Mouse (Mus musculus) forebrain, embryonic 15.5 days (tissue): ENCODE results near the gene Arhgap20. TPM values are rescaled to one million over a fixed set of nuclear protein-coding genes. Genes with fewer than 3 reads are reported as not detected.

Source experiments
- ATAC-seq: fragments of 200-750 bp; cut with Nextera tagmentation; replicated peaks from 2 replicates; pipeline ENCODE4 v1.8.0; 2017; ENCODE audit warnings: mild to moderate bottlenecking, moderate TSS enrichment, moderate library complexity
- H3K27ac ChIP-seq: fragments of 300-500 bp; sonication (generic); replicated peaks from 2 replicates; pipeline ENCODE4 v1.5.1; 2015; ENCODE audit warnings: mild to moderate bottlenecking, inconsistent platforms
- H3K27me3 ChIP-seq: fragments of 300-500 bp; sonication (generic); 2 replicates; pipeline ENCODE4 v1.6.1; 2015; ENCODE audit warnings: inconsistent platforms
- H3K36me3 ChIP-seq: fragments of 300-500 bp; sonication (generic); 2 replicates; pipeline ENCODE4 v1.6.1; 2015; ENCODE audit warnings: mild to moderate bottlenecking, inconsistent platforms
- H3K4me1 ChIP-seq: fragments of 300-500 bp; sonication (generic); 2 replicates; pipeline ENCODE4 v1.6.1; 2015; ENCODE audit warnings: inconsistent platforms
- H3K4me2 ChIP-seq: fragments of 300-500 bp; sonication (generic); replicated peaks from 2 replicates; pipeline ENCODE4 v1.6.1; 2015; ENCODE audit warnings: mild to moderate bottlenecking, inconsistent platforms
- H3K4me3 ChIP-seq: fragments of 300-500 bp; sonication (generic); 2 replicates; pipeline ENCODE4 v1.5.1; 2015; ENCODE audit warnings: mild to moderate bottlenecking, inconsistent platforms
- H3K9ac ChIP-seq: fragments of 300-500 bp; sonication (generic); replicated peaks from 2 replicates; pipeline ENCODE4 v1.6.1; 2015; ENCODE audit warnings: mild to moderate bottlenecking, inconsistent platforms
- H3K9me3 ChIP-seq: fragments of 300-500 bp; sonication (generic); 2 replicates; pipeline ENCODE4 v1.6.1; 2016; ENCODE audit warnings: inconsistent platforms
- WGBS: fragments of 180-500 bp; shearing (Covaris S2); methylation state at CpG from one replicate; pipeline ENCODE4 v1.1.7; 2015; ENCODE audit warnings: mixed read lengths; 5-methylcytosine and 5-hydroxymethylcytosine counted together
- polyA plus RNA-seq: library from polyadenylated mRNA; unstranded; fragments of >200 nt; fragmentation: Nextera tagmentation; extraction: Ambion mirVana; gene quantifications from 2 replicates; pipeline ENCODE4 v1.2.1, GENCODE M21; 2015

The Arhgap20 gene
- polyA plus RNA-seq, 1 experiment from 2014 or later = 14.6 TPM

DNA sequence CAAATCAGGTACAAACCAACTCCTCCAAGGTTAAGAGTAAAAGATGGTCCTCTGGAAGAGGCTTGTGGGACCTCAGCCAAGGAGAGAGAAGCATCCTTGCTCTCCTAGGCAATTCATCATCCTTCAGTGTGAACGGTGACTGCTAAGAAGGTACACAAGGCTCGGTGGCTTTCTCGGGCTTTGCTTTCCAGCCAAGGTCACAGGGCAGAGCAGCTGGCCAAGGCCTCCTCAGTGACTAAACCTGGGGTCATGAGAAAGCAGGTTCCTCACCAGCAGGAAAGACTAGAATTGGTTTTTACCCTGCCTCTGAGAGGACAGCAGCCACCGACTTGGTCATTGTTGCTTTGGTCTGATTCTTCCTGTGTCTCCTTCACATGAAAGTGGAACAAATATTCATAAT lies 116.7 kb downstream of the Arhgap20 start:
- Histone ChIP-seq H3K27ac (no peak overlapping the region), H3K4me2 (no peak overlapping the region), H3K9ac (no peak overlapping the region), H3K36me3 (no peaks in the 10 kb centered on the region), H3K4me1 (no peaks in the 10 kb centered on the region), H3K27me3 (no peaks in the 10 kb centered on the region), H3K4me3 (no peak overlapping the region), H3K9me3 (no peaks in the 10 kb centered on the region)
- no peak for ATAC-seq
- 89% methylated on average over 4 of the region's 4 CpGs for WGBS

DNA sequence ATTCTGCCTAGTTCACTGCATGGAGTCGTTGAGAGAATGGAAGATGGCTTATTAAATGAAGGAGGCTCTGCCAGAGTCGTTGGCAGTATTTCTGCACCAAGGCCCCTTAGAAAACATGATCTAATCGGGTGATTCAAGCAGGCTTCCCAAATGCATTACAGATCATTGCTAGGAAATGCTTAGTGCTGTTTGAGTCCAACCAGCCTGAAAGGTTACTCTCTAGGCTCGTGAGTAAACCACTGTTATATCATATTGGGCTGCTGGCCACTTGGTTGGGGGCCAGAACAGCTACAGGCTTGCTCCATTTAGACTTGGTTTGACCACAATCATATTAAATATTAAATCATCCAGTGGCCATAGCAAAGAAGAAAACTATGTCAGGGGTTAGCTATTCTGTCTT lies 118.2 kb downstream of the Arhgap20 start:
- Histone ChIP-seq H3K9ac (no peak overlapping the region), H3K4me2 (no peak overlapping the region), H3K27me3 (no peaks in the 10 kb centered on the region), H3K9me3 (no peaks in the 10 kb centered on the region), H3K4me3 (no peak overlapping the region), H3K4me1 (no peaks in the 10 kb centered on the region), H3K27ac (no peak overlapping the region), H3K36me3 (no peaks in the 10 kb centered on the region)
- 67% methylated on average over 4 of the region's 4 CpGs for WGBS
- ATAC-seq = no peak

DNA sequence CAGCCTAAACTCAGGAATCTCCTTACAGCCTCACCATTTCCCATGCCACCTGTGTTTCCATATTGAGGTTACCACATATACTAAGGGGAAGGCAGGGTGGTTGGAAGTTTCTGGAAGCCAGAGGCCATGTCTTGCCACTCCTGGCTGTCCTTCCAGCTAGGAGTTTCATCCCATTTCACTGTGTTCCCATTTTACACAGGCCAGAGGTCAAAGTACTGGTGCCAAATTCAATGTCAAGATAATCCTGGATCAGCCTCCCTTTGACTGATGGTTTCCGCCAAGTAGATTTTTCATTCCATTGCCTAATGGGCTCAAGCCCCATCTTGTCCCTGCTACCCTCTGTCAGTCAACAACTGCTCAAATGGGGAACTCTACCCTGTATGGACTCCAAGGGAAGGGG lies 127.8 kb downstream of the Arhgap20 start:
- Histone ChIP-seq H3K4me3 (no peak overlapping the region), H3K9me3 (no peaks in the 10 kb centered on the region), H3K9ac (no peak overlapping the region), H3K4me1 (no peaks in the 10 kb centered on the region), H3K36me3 (no peaks in the 10 kb centered on the region), H3K4me2 (no peak overlapping the region), H3K27ac (no peak overlapping the region), H3K27me3 (no peaks in the 10 kb centered on the region)
- no peak for ATAC-seq
- WGBS = 81% methylated on average over 1 of the region's 1 CpGs

Other genes starting within 250 kb of the Arhgap20 start
- gene Fdx1, start 198.2 kb downstream of the Arhgap20 start, polyA plus RNA-seq = 44.4 and 44.9 TPM in 2 replicates